Mouse (Mus musculus): ENCODE data around the gene Vmn2r29.
"Not testable (repeated sequence)": the region's sequence is repeated elsewhere in the genome, so short reads cannot be mapped to it uniquely, and the experiment has no call there.

Gene Vmn2r29

GRCm38 (mm10) chr7:7247228-7247627 is at the start of gene Vmn2r29:
TSS of gene Vmn2r29 (minus strand) at chr7:7247328.
- not testable (repeated sequence) for DNase-seq (ENCODE audit: inconsistent ontology term)

GRCm38 (mm10) chr7:7295595-7295994 is 48.5 kb upstream of the Vmn2r29 start:
- DNase-seq (ENCODE audit: inconsistent ontology term) = peak; percentile 43

- DNase-seq (ENCODE audit: inconsistent ontology term) = no peak
These were observed 34.3 kb upstream of the Vmn2r29 start for GRCm38 (mm10) chr7:7281383-7281782.

GRCm38 (mm10) chr7:7277966-7278567 is 30.9 kb upstream of the Vmn2r29 start, which contains the start of gene Gm45844:
TSS of gene Gm45844 (minus strand) at chr7:7278289.
- peak; percentile 80 for DNase-seq (ENCODE audit: inconsistent ontology term)

DNA sequence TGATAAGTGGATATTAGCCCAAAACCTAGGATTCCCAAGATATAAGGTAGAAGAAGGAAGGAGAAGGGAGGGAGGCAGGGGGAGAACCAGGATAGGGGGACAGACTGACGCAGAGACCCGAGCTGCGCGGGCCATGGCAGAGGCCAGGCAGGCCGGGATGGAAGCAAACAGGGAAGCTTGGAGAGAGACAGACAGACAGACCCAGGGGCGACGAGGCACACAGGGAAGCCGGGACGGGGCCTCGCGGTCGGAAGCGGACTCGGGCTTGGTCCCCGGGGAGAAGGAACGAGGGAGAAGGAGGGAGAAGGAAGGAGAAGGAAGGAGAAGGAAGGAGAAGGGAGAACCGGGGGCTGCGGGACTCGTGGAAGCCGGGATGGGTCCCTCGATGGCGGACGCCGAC is 30.4 kb upstream of the Vmn2r29 start:
- DNase-seq (ENCODE audit: inconsistent ontology term) = peak; percentile 79

- peak; percentile 14 for DNase-seq (ENCODE audit: inconsistent ontology term)
These were observed 37.6 kb downstream of the Vmn2r29 start, which contains the start of gene Zfp772 for GRCm38 (mm10) chr7:7209313-7210151. TSS of gene Zfp772 (minus strand) at chr7:7209998.

DNA sequence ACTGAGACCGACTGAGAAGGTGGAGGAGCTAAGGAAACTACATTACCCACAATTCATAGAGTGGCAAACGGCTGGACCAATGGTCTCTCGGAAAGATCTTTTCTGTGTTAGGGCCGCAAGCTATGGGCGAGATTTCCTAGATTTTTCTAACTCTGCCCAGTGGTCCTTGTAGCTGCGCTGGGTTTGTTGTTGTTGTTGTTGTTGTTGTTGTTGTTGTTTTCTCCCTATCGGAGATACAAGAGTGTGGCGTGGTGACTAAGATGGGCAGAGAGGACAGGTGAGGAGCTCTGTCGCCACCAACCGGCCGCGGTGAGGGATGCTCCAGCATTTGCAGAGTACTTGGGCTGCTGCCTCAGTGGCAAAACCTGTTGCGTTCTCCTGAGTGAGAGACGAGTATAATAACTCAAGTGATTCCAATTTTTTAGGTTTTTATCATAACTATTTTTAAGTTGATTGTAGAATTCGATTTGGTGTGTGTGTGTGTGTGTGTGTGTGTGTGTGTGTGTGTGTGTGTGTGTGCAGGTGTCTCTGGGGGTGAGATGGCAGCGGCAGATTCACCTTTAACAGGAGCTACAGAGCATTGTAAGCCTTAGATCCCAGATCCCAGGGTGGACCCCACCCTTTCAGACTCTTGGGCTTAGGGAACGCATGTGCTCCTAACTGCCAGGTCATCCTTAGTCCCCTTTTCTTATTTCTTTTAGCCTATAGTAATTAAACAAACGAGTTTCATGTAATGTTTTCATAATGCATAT is 58.8 kb downstream of the Vmn2r29 start:
- peak; percentile 56 for DNase-seq (ENCODE audit: inconsistent ontology term)

DNA sequence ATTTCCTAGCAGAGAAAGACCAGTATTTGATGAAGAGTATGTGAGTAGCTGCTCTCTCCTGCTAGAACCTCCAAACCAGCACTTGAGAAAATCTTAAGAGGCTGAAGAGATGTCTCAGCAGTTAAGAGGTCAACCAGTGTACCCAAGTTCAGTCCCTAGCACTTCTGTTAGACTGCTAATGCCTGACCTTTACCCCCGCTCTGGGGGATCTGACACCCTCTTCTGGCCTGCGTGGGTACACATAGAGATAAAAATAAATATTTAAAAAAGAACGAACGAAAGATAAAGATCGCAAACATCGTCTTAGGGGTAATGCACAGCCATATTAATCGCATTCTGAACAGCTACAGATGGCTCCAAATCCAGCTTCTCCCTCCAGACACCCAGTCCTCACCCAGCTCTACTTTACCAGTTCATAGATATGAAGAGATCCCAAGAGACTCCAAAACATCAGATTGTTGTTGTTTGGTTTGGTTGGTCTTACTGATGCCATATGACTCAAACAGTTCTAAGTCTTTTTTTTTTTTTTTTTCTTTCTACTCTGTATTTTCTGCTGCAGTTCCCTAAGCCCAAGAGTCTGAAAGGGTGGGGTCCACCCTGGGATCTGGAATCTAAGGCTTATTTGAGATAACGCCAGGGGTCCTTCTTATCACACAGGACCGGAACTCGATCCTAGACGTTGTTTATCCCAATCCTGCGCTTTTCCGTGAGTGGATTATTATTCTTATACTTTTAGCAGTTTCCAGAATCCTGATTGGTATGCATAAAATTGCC is 59.5 kb downstream of the Vmn2r29 start:
- no peak for DNase-seq (ENCODE audit: inconsistent ontology term)

GRCm38 (mm10) chr7:7185897-7186296 is 61.2 kb downstream of the Vmn2r29 start:
- DNase-seq (ENCODE audit: inconsistent ontology term) = no peak

Measured in Muller cell, postnatal 12 days (primary cell).